Mouse (Mus musculus) hindbrain, embryonic 14.5 days (tissue): Measurements from ENCODE around the gene Tnp2. TPM values are rescaled to one million over a fixed set of nuclear protein-coding genes. Genes with fewer than 3 reads are reported as not detected.
"Not testable (repeated sequence)": the region's sequence is repeated elsewhere in the genome, so short reads cannot be mapped to it uniquely, and the experiment has no call there.

Experiments
- ATAC-seq: fragments of 200-750 bp; cut with Nextera tagmentation; 2 replicates; pipeline ENCODE4 v1.8.0; 2017; ENCODE audit warnings: moderate number of reproducible peaks, mild to moderate bottlenecking, moderate TSS enrichment, moderate library complexity; ENCODE audit not compliant: low FRiP score
- DNase-seq: peaks from one replicate; pipeline ENCODE4 v3.0.0-alpha.2; 2015; ENCODE audit warnings: low spot score
- H3K27ac ChIP-seq: fragments of 300-500 bp; sonication (generic); 2 replicates; pipeline ENCODE4 v1.5.1; 2014; ENCODE audit warnings: mild to moderate bottlenecking, moderate library complexity
- H3K27me3 ChIP-seq: fragments of 300-500 bp; sonication (generic); 2 replicates; pipeline ENCODE4 v1.6.1; 2014; ENCODE audit warnings: mild to moderate bottlenecking, low read length, mixed read lengths; ENCODE audit not compliant: control insufficient read depth, insufficient read depth
- H3K36me3 ChIP-seq: fragments of 300-500 bp; sonication (generic); replicated peaks from 2 replicates; pipeline ENCODE4 v1.6.1; 2014; ENCODE audit not compliant: control insufficient read depth, insufficient read depth
- H3K4me1 ChIP-seq: fragments of 300-500 bp; sonication (generic); replicated peaks from 2 replicates; pipeline ENCODE4 v1.6.1; 2014; ENCODE audit warnings: antibody characterized with exemption, low read length, mixed read lengths; ENCODE audit not compliant: control insufficient read depth, insufficient read depth
- H3K4me2 ChIP-seq: fragments of 300-500 bp; sonication (generic); replicated peaks from 2 replicates; pipeline ENCODE4 v1.6.1; 2014; ENCODE audit warnings: mild to moderate bottlenecking, moderate library complexity
- H3K4me3 ChIP-seq: fragments of 300-500 bp; sonication (generic); replicated peaks from 2 replicates; pipeline ENCODE4 v1.5.1; 2014; ENCODE audit warnings: mild to moderate bottlenecking, low read length
- H3K9ac ChIP-seq: fragments of 300-500 bp; sonication (generic); 2 replicates; pipeline ENCODE4 v1.6.1; 2014
- H3K9me3 ChIP-seq: fragments of 300-500 bp; sonication (generic); 2 replicates; pipeline ENCODE4 v1.6.1; 2016; ENCODE audit warnings: low read length; ENCODE audit not compliant: control insufficient read depth
- WGBS: fragments of 180-500 bp; shearing (Covaris S2); extraction: QIAGEN DNeasy Blood & Tissue Kit; methylation state at CpG from one replicate; pipeline ENCODE4 v1.1.7; 2014; 5-methylcytosine and 5-hydroxymethylcytosine counted together
- polyA plus RNA-seq: library from polyadenylated mRNA; unstranded; fragments of >200 nt; fragmentation: Nextera tagmentation; extraction: Ambion mirVana; gene quantifications from 2 replicates; pipeline ENCODE4 v1.2.1, GENCODE M21; 2014

Tnp2 gene
- polyA plus RNA-seq, 1 experiment from 2014 or later, result not detected

DNA sequence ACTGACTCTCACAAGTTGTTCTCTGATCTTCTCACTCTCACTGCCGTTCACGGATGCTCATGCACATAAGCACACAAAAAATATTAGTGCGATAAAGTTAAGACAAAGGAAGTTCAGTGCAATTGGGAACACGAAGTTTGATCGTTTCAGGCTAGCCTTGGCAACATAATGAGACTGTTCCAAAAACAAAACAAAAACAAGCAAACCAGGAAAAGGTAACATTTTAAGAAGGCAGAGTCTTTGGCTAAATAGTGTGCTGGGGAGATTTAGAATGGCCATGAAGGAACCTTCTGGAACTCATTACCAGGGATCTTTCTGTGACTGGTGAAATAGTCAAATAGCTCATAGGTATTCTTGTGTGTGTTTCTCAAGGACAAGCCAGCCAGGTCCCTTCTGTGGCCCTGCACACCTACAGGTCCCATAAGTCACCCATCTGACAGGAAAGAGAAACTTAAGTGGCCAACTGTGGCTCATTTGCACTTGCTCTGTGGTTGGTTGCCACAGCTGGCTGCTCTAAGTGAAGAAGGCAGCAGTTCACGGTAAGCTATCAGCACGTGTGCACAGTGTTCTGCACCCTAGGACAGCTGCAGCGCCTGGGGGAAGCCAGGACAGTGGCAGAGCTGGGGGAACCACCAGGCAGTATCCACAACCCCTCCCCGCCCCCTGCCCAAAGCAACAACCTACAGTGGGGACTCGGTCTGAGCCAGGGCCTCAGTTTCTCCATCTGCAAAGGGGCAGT, 17.5 kb upstream of the Tnp2 start, which contains the start of gene Prm1:
TSS of gene Prm1 (minus strand) at position 51 of the 739 bp plus-strand sequence.
- ATAC-seq (no peak), DNase-seq (no peak)
- H3K4me3 ChIP-seq, result no peak within 1 kb of the TSS
- H3K9me3 ChIP-seq, result no peaks in the 10 kb centered on the region
- no peak within 1 kb of the TSS for H3K27ac ChIP-seq
- H3K27me3 ChIP-seq, result no peaks in the 10 kb centered on the region
- H3K9ac ChIP-seq, result no peak within 1 kb of the TSS
- no peaks in the 10 kb centered on the region for H3K4me1 ChIP-seq
- H3K4me2 ChIP-seq, result no peak within 1 kb of the TSS
- no peaks in the 10 kb centered on the region for H3K36me3 ChIP-seq
- 78% methylated on average over 10 of the region's 10 CpGs for WGBS

DNA sequence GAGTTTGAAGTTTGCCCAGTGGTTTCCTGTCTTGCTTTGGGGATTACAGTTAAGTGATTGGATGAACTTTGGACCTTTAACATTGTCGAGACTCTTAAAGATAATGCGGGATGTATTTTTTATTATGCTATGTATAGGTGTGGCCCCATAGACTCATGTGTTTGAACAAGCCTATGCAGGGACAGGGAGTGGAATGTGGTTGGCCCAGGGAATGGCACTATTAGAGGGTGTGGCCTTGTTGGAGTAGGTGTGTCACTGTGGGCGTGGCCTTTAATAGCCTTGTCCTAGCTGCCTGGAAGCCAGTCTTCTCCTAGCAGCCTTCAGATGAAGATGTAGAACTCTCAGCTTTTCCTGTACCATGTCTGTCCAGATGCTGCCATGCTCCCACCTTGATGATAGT, 14.0 kb upstream of the Tnp2 start:
- not testable (repeated sequence) for DNase-seq, H3K36me3 ChIP-seq, H3K27ac ChIP-seq, H3K4me3 ChIP-seq, H3K9ac ChIP-seq, H3K27me3 ChIP-seq, ATAC-seq, H3K9me3 ChIP-seq, H3K4me1 ChIP-seq, H3K4me2 ChIP-seq
- 93% methylated on average over 3 of the region's 3 CpGs for WGBS

DNA sequence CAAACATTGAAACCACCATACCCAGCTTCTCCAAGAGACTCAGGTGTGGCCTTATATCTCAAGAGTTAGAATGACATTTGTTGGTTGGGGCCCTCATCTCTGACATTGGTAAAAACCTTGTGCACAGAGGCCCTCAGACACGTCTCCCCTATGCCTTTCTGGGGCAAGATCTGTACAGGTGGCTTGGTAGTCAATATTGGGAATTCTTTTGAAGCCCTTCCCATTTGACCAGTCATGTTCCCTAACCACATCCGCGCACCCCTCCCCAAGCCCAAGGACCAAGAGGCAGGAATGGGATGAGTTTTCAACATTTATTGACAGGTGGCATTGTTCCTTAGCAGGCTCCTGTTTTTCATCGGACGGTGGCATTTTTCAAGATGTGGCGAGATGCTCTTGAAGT, 7.6 kb upstream of the Tnp2 start, which contains the start of gene Prm2:
TSS of gene Prm2 (minus strand) at position 101 of the 400 bp plus-strand sequence.
- DNase-seq (no peak), ATAC-seq (no peak)
- Histone ChIP-seq H3K4me2 (no peak within 1 kb of the TSS), H3K4me3 (no peak within 1 kb of the TSS), H3K4me1 (no peaks in the 10 kb centered on the region), H3K27me3 (peaks cover 6% of the 10 kb centered on the region; the same call in 1 of the 2 replicates), H3K36me3 (no peaks in the 10 kb centered on the region), H3K9ac (no peak within 1 kb of the TSS), H3K27ac (no peak within 1 kb of the TSS), H3K9me3 (no peaks in the 10 kb centered on the region)
- 84% methylated on average over 6 of the region's 6 CpGs for WGBS

DNA sequence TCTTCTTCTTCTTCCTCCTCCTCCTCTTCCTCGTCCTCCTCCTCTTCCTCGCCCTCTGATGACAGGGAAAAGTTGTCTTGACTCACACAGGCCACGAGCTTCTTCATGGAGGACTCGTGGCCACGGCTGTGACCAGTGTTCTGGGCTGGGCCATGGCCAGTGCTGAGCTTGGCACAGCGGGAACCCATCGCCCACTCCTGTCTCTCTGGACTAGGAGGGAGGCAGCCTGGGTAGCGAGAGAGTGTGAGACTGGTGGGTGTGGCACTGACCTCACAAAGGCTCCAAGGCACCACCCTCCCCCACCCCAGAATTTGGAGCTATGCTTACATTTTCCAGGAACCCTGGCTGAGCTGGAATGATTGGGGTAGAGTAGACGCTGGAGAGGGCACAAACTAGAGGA, 2.2 kb upstream of the Tnp2 start, which contains the start of gene Prm3:
TSS of gene Prm3 (minus strand) at position 213 of the 400 bp plus-strand sequence.
- Histone ChIP-seq H3K4me3 (no peak within 1 kb of the TSS), H3K36me3 (no peaks in the 10 kb centered on the region), H3K4me2 (no peak within 1 kb of the TSS), H3K27ac (no peak within 1 kb of the TSS), H3K9me3 (no peaks in the 10 kb centered on the region), H3K27me3 (peaks cover under 1% of the 10 kb centered on the region; the same call in 1 of the 2 replicates), H3K4me1 (peaks cover 5% of the 10 kb centered on the region), H3K9ac (no peak within 1 kb of the TSS)
- DNase-seq (no peak), ATAC-seq (no peak)
- WGBS, result 83% methylated on average over 9 of the region's 9 CpGs

DNA sequence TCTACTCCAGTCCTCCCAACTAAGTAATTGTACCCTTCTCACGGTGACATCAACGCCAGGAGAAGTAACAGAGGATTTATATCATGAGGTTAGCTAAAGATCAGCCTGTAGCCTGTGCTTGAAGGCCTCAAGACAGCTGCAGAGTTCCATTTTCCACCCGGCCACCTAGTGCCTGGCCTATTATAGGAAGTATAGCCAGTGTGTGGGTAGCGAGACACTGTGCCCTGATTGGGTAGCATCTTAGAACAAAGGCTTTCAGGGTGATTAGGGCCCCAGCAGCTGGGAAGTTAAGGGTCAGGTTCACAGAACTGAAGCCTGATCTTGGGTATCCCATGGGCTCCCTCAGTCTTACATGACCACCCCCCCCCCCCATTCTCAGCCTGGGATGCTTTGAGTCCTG, 406 bp upstream of the Tnp2 start:
- ATAC-seq, result no peak
- H3K9me3 ChIP-seq, result no peaks in the 10 kb centered on the region
- 65% methylated on average over 4 of the region's 4 CpGs for WGBS

DNA sequence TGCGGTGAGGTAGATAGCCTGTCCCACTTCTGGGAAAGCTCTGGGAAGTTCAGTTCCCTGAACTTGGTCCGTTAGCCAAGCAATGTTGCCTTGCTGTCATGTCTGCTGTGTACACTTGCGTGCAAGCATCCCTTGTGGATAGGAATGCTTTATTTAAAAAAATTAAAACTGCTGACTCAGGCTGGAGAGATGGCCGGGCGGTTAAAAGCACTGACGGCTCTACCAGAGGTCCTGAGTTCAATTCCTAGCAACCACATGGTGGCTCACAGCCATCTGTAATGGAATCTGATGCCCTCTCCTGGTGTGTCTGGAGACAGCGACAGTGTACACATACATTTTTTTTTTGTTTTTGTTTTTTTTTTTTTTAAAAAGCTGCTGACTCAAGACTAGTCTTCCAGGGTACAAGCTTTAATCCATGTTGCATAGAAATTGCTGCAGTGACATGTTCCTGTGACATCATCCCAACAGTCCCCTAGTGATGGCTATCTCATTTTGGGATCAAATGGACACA, 857 bp downstream of the Tnp2 start:
- no peak for ATAC-seq
- 80% methylated on average over 7 of the region's 7 CpGs for WGBS
- H3K9ac ChIP-seq, result no peak overlapping the region

More for the DNA sequence above, 406 bp upstream of the Tnp2 start:
- H3K4me3 ChIP-seq, result no peak overlapping the region
- DNase-seq, result no peak
- no peak overlapping the region for H3K9ac ChIP-seq
- H3K27ac ChIP-seq, result no peak overlapping the region
- H3K36me3 ChIP-seq, result no peaks in the 10 kb centered on the region
- H3K4me1 ChIP-seq, result peaks cover 11% of the 10 kb centered on the region
- H3K4me2 ChIP-seq, result no peak overlapping the region
- H3K27me3 ChIP-seq, result peaks cover 8% of the 10 kb centered on the region

DNA sequence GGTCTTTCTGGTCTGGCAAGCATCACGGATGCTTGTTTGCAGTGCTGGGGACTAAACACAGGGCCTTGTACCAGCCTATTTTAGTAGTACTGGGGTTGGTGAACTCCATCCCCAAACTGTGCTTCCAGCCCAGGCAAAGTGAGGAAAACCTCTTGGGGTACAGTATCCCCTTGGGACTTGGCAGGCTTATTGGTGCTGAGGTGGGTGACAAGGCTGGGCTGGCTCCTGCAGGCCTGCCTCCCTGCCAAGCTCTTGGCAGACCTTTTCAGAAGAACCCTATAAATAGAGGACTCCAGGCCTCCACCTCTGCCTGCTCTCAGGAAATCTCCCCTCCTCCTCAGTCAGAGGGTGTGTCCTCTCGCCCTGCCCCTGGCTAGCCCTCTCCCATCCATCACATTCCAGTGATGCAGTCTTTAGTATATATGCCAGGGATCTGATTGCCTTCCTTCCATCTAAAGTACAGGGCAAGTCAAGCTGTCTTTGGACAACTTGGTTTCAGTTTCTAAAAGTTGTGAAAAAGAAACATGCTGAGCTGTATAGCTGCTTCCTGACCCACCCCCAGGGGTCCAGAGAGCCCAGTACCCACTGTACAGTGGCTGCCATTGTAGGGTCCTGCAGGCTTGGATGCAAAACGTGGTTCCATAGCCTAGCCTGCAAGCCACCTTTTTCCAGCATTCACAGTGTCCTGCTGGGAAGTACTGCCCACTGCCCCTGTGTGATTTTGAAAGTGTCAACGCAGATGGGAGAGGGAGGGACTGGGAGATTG, 1.5 kb downstream of the Tnp2 start:
- 61% methylated on average over 4 of the region's 4 CpGs for WGBS
- Histone ChIP-seq H3K36me3 (no peaks in the 10 kb centered on the region), H3K4me2 (peak overlapping the region; percentile 97)

More for the DNA sequence above, 857 bp downstream of the Tnp2 start:
- no peak for DNase-seq
- Histone ChIP-seq H3K4me2 (no peak overlapping the region), H3K27me3 (peaks cover 21% of the 10 kb centered on the region), H3K4me1 (peaks cover 20% of the 10 kb centered on the region), H3K36me3 (no peaks in the 10 kb centered on the region), H3K4me3 (no peak overlapping the region), H3K27ac (no peak overlapping the region), H3K9me3 (no peaks in the 10 kb centered on the region)

DNA sequence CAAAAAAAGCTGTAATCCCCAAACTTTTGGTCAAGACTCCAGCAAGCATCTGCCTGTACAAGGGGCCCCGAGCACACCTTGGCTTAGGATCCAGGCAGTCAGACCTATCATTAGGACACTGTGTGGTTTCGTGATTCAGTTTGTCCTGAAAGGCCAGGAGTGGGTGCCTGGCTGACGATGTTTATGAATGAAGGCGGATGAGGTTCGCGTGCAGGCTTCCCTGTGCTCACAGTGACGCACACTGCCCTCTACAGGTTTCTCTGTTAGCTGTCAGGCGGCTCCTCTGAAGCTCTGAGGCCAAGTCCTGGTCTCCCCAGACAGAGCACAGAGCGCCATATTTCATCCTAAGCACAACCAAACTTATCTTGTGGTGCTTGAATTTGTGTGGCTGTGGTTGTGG, 2.2 kb downstream of the Tnp2 start:
- ATAC-seq (peak; percentile 39), DNase-seq (peak; percentile 90)
- H3K4me1 ChIP-seq, result peaks cover 28% of the 10 kb centered on the region
- peaks cover 22% of the 10 kb centered on the region for H3K27me3 ChIP-seq
- peak overlapping the region; percentile 85 for H3K27ac ChIP-seq
- WGBS, result 3% methylated on average over 9 of the region's 9 CpGs
- H3K9me3 ChIP-seq, result no peaks in the 10 kb centered on the region
- H3K4me2 ChIP-seq, result peak overlapping the region; percentile 97
- peak overlapping the region; percentile 72 for H3K9ac ChIP-seq
- H3K4me3 ChIP-seq, result peak overlapping the region; percentile 49
- H3K36me3 ChIP-seq, result no peaks in the 10 kb centered on the region

More for the DNA sequence above, 1.5 kb downstream of the Tnp2 start:
- no peaks in the 10 kb centered on the region for H3K9me3 ChIP-seq
- H3K27ac ChIP-seq, result peak overlapping the region; percentile 85; the same call in 1 of the 2 replicates
- no peak overlapping the region for H3K4me3 ChIP-seq
- no peak for DNase-seq
- peaks cover 26% of the 10 kb centered on the region for H3K4me1 ChIP-seq
- H3K9ac ChIP-seq, result no peak overlapping the region
- H3K27me3 ChIP-seq, result peaks cover 22% of the 10 kb centered on the region
- ATAC-seq, result no peak
